Mouse (Mus musculus) limb, embryonic 15.5 days (tissue): Measurements from ENCODE around the gene Ywhae. TPM values are rescaled to one million over a fixed set of nuclear protein-coding genes. Genes with fewer than 3 reads are reported as not detected.

ENCODE experiments used
- ATAC-seq: fragments of 200-750 bp; cut with Nextera tagmentation; 2 replicates; pipeline ENCODE4 v1.8.0; 2017; ENCODE audit warnings: low read depth, moderate TSS enrichment; ENCODE audit not compliant: insufficient number of reproducible peaks, low FRiP score, low TSS enrichment
- H3K27ac ChIP-seq: fragments of 300-500 bp; sonication (generic); 2 replicates; pipeline ENCODE4 v1.5.1; 2015; ENCODE audit warnings: moderate library complexity, mild to moderate bottlenecking, inconsistent platforms
- H3K27me3 ChIP-seq: fragments of 300-500 bp; sonication (generic); 2 replicates; pipeline ENCODE4 v1.6.1; 2015; ENCODE audit warnings: inconsistent platforms
- H3K36me3 ChIP-seq: fragments of 300-500 bp; sonication (generic); 2 replicates; pipeline ENCODE4 v1.6.1; 2015; ENCODE audit warnings: inconsistent platforms
- H3K4me1 ChIP-seq: fragments of 300-500 bp; sonication (generic); 2 replicates; pipeline ENCODE4 v1.6.1; 2015; ENCODE audit warnings: inconsistent platforms
- H3K4me2 ChIP-seq: fragments of 300-500 bp; sonication (generic); 2 replicates; pipeline ENCODE4 v1.6.1; 2015; ENCODE audit warnings: mild to moderate bottlenecking, inconsistent platforms
- H3K4me3 ChIP-seq: fragments of 300-500 bp; sonication (generic); 2 replicates; pipeline ENCODE4 v1.5.1; 2015; ENCODE audit warnings: mild to moderate bottlenecking, inconsistent platforms
- H3K9ac ChIP-seq: fragments of 300-500 bp; sonication (generic); 2 replicates; pipeline ENCODE4 v1.6.1; 2015; ENCODE audit warnings: inconsistent platforms
- H3K9me3 ChIP-seq: fragments of 300-500 bp; sonication (generic); 2 replicates; pipeline ENCODE4 v1.6.1; 2016; ENCODE audit warnings: inconsistent platforms
- WGBS: fragments of 180-500 bp; shearing (Covaris S2); methylation state at CpG from one replicate; pipeline ENCODE4 v1.1.7; 2015; 5-methylcytosine and 5-hydroxymethylcytosine counted together
- polyA plus RNA-seq: library from polyadenylated mRNA; unstranded; fragments of >200 nt; fragmentation: Nextera tagmentation; extraction: Ambion mirVana; gene quantifications from 2 replicates; pipeline ENCODE4 v1.2.1, GENCODE M21; 2015

Gene Ywhae
- polyA plus RNA-seq, 1 experiment from 2014 or later: 700 TPM

- no peak overlapping the region for H3K4me2 ChIP-seq
These were observed 7.5 kb downstream of the Ywhae start for GRCm38 (mm10) chr11:75740204-75740603.

GRCm38 (mm10) chr11:75741615-75742014, 8.9 kb downstream of the Ywhae start:
- Histone ChIP-seq H3K9me3 (no peaks in the 10 kb centered on the region; the same call in 1 of the 2 replicates), H3K27ac (no peak overlapping the region), H3K36me3 (peaks cover 26% of the 10 kb centered on the region; the same call in 1 of the 2 replicates), H3K4me3 (no peak overlapping the region), H3K4me2 (no peak overlapping the region), H3K4me1 (peaks cover 39% of the 10 kb centered on the region), H3K9ac (no peak overlapping the region), H3K27me3 (no peaks in the 10 kb centered on the region)
- WGBS: 42% methylated on average over 3 of the region's 3 CpGs
- ATAC-seq: no peak

More at GRCm38 (mm10) chr11:75740204-75740603, 7.5 kb downstream of the Ywhae start:
- 39% methylated on average over 3 of the region's 3 CpGs for WGBS
- Histone ChIP-seq H3K27ac (no peak overlapping the region), H3K27me3 (no peaks in the 10 kb centered on the region), H3K4me1 (peaks cover 47% of the 10 kb centered on the region), H3K4me3 (no peak overlapping the region), H3K9me3 (no peaks in the 10 kb centered on the region; the same call in 1 of the 2 replicates), H3K9ac (no peak overlapping the region), H3K36me3 (peaks cover 26% of the 10 kb centered on the region; the same call in 1 of the 2 replicates)
- ATAC-seq: no peak

DNA sequence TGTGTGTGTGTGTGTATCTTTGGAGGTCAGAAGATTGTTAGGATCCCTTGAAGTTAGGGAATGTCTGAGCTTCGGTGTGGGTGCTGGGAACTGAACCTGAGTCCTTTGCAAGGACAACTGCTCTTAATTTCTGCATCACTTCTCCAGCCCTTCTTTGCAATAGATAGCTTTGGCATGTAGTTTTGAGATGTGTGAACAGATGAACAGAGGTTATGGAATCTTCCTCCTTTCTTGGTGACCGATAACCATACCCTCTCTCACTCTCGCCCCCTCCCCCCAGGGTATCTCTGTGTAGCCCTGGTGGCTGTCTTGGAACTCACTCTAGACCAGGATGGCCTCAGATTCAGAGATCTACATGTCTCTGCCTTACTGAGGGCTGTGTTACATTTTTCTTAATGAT, 12.1 kb downstream of the Ywhae start:
- Histone ChIP-seq H3K4me1 (peaks cover 22% of the 10 kb centered on the region), H3K27me3 (no peaks in the 10 kb centered on the region), H3K36me3 (peaks cover 18% of the 10 kb centered on the region), H3K4me2 (no peak overlapping the region), H3K27ac (no peak overlapping the region), H3K9ac (no peak overlapping the region), H3K4me3 (no peak overlapping the region), H3K9me3 (no peaks in the 10 kb centered on the region; the same call in 1 of the 2 replicates)
- ATAC-seq: no peak
- WGBS: 97% methylated on average over 3 of the region's 3 CpGs

- no peak overlapping the region for H3K9ac ChIP-seq
- H3K36me3 ChIP-seq: peaks cover 28% of the 10 kb centered on the region
- WGBS: 76% methylated on average over 1 of the region's 1 CpGs
- no peak overlapping the region for H3K4me3 ChIP-seq
- ATAC-seq: no peak
- H3K27me3 ChIP-seq: no peaks in the 10 kb centered on the region
- peaks cover 4% of the 10 kb centered on the region for H3K4me1 ChIP-seq
- no peak overlapping the region for H3K27ac ChIP-seq
- no peaks in the 10 kb centered on the region for H3K9me3 ChIP-seq
- H3K4me2 ChIP-seq: no peak overlapping the region
These were observed 17.9 kb downstream of the Ywhae start for GRCm38 (mm10) chr11:75750537-75750936.

DNA sequence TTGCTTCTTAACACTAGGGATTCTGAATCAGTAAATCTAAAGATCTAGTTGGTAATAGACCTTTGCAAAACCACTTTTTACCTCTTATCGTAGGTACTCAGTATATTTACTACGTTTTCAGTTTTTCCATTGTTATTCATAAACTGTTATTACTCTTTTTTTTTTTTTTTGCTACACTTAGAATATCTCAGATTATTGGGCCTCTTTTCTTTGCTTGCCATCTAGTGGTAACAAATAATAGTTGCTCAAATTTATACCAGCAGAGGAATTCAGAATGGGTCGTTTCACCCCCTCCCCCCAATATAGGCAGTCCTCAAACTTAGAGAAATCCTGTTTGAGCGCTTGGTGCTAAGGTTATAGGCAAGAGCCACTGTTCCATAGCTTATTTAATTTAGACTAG, 18.4 kb downstream of the Ywhae start:
- 61% methylated on average over 4 of the region's 4 CpGs for WGBS
- H3K4me1 ChIP-seq: peaks cover 4% of the 10 kb centered on the region
- no peak for ATAC-seq

GRCm38 (mm10) chr11:75756687-75757086, 24.0 kb downstream of the Ywhae start:
- Histone ChIP-seq H3K27ac (no peak overlapping the region), H3K27me3 (no peaks in the 10 kb centered on the region), H3K4me1 (no peaks in the 10 kb centered on the region), H3K4me3 (no peak overlapping the region), H3K9me3 (no peaks in the 10 kb centered on the region), H3K36me3 (peaks cover 70% of the 10 kb centered on the region), H3K9ac (no peak overlapping the region), H3K4me2 (no peak overlapping the region)
- WGBS: 86% methylated on average over 8 of the region's 8 CpGs
- no peak for ATAC-seq

More for the DNA sequence above, 18.4 kb downstream of the Ywhae start:
- no peak overlapping the region for H3K27ac ChIP-seq
- peaks cover 32% of the 10 kb centered on the region for H3K36me3 ChIP-seq
- H3K27me3 ChIP-seq: no peaks in the 10 kb centered on the region
- no peak overlapping the region for H3K4me3 ChIP-seq
- no peaks in the 10 kb centered on the region for H3K9me3 ChIP-seq
- H3K4me2 ChIP-seq: no peak overlapping the region
- H3K9ac ChIP-seq: no peak overlapping the region

DNA sequence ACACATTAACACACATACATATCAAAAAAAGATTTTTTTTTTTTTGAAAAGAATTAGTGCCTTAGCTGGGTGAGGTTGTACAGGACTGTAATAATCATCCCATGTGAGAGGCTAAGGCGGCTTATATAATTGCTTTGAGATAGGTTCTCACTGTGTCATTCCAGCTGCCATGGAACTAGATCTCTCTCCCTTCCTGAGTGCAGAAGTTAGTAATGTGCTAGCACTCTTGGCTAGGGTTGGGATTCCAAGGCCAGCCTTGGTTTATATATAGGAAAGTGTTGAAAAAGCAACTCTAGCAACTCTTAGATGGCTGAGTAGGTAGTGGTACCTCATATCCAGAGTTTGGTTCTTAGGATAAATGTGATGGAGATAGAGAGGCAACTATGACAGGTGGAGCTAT, 25.9 kb downstream of the Ywhae start:
- peaks cover 71% of the 10 kb centered on the region for H3K36me3 ChIP-seq
- 85% methylated on average over 1 of the region's 1 CpGs for WGBS
- no peak for ATAC-seq

DNA sequence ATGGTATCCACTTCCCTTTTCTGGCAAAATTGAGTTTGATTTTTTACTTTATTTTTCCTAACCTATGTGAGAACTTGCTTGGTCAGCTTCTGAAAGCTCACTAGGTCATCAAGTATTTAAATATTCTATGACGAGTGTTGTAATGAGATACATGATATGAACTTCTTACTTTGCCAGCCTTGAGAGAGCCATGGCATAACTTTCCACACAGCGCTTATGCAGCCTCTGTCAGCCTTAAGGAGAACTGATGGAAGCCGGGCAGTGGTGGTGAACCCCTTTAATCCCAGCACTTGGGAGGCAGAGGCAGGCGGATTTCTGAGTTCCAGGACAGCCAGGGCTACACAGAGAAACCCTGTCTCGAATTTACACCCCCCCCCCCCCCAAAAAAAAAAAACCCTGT, 28.1 kb downstream of the Ywhae start:
- no peak for ATAC-seq
- no peak overlapping the region for H3K27ac ChIP-seq
- H3K4me2 ChIP-seq: no peak overlapping the region
- no peaks in the 10 kb centered on the region for H3K4me1 ChIP-seq
- 90% methylated on average over 5 of the region's 5 CpGs for WGBS
- peaks cover 79% of the 10 kb centered on the region for H3K36me3 ChIP-seq
- H3K4me3 ChIP-seq: no peak overlapping the region
- no peaks in the 10 kb centered on the region for H3K9me3 ChIP-seq
- no peak overlapping the region for H3K9ac ChIP-seq
- no peaks in the 10 kb centered on the region for H3K27me3 ChIP-seq

More for the DNA sequence above, 25.9 kb downstream of the Ywhae start:
- Histone ChIP-seq H3K9me3 (no peaks in the 10 kb centered on the region), H3K27me3 (no peaks in the 10 kb centered on the region), H3K9ac (no peak overlapping the region), H3K4me3 (no peak overlapping the region), H3K4me2 (no peak overlapping the region), H3K27ac (no peak overlapping the region), H3K4me1 (no peaks in the 10 kb centered on the region)

- Histone ChIP-seq H3K9ac (no peak overlapping the region), H3K36me3 (peaks cover 81% of the 10 kb centered on the region), H3K27ac (no peak overlapping the region), H3K4me1 (no peaks in the 10 kb centered on the region), H3K4me2 (no peak overlapping the region), H3K4me3 (no peak overlapping the region), H3K9me3 (no peaks in the 10 kb centered on the region), H3K27me3 (no peaks in the 10 kb centered on the region)
- ATAC-seq: no peak
- WGBS: 68% methylated on average over 2 of the region's 2 CpGs
These were observed 30.0 kb downstream of the Ywhae start for GRCm38 (mm10) chr11:75762708-75763107.

DNA sequence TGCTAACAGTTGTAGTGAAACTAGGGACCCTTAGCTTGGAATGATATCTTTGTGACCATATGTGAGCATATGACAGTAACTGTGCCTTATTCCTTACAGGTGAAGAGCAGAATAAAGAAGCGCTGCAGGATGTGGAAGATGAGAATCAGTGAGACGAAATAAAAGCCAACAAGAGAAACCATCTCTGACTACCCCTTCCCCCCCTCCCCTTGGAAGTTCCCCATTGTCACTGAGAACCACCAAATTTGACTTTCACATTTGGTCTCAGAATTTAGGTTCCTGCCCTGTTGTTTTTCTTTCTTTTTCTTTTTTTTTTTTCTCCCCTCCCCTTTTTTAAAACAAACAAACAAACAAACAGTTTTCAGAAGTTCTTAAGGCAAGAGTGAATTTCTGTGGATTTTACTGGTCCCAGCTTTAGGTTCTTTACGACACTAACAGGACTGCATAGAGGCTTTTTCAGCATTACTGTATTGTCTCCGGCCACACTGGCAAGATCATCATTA, 31.9 kb downstream of the Ywhae start:
- peaks cover 10% of the 10 kb centered on the region; the same call in 1 of the 2 replicates for H3K4me1 ChIP-seq
- no peak overlapping the region for H3K9ac ChIP-seq
- 84% methylated on average over 4 of the region's 4 CpGs for WGBS
- no peaks in the 10 kb centered on the region for H3K9me3 ChIP-seq
- H3K27ac ChIP-seq: no peak overlapping the region
- no peak overlapping the region for H3K4me3 ChIP-seq
- no peak overlapping the region for H3K4me2 ChIP-seq
- no peak for ATAC-seq
- H3K36me3 ChIP-seq: peaks cover 68% of the 10 kb centered on the region
- no peaks in the 10 kb centered on the region for H3K27me3 ChIP-seq

GRCm38 (mm10) chr11:75765161-75765560, 32.5 kb downstream of the Ywhae start:
- peaks cover 62% of the 10 kb centered on the region for H3K36me3 ChIP-seq
- no peak overlapping the region for H3K27ac ChIP-seq
- no peaks in the 10 kb centered on the region for H3K9me3 ChIP-seq
- no peak overlapping the region for H3K9ac ChIP-seq
- H3K4me3 ChIP-seq: no peak overlapping the region
- ATAC-seq: no peak
- H3K27me3 ChIP-seq: no peaks in the 10 kb centered on the region
- 83% methylated on average over 8 of the region's 8 CpGs for WGBS
- H3K4me1 ChIP-seq: peaks cover 11% of the 10 kb centered on the region; the same call in 1 of the 2 replicates
- H3K4me2 ChIP-seq: no peak overlapping the region

DNA sequence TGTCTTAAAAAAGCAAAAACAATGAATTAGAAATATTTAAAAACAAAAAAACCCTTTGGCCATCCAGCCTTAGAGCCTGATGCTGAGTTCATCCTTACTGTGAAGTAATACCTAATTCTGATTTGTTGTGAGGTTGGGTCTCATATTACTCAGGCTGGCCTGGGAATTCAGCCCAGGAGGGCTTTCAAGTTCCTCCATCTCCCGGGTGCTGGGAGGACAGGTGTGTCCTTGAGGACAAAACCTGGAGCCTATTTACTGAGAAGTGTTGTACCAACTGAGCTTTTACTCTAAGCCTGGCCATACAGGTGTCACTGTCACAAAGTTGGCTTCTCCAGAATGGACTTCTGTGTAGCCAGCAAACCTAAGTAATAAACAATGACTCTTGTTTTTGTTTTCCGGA, 34.3 kb downstream of the Ywhae start:
- H3K27ac ChIP-seq: no peak overlapping the region
- H3K9ac ChIP-seq: no peak overlapping the region
- peaks cover 52% of the 10 kb centered on the region for H3K36me3 ChIP-seq
- no peak for ATAC-seq
- H3K27me3 ChIP-seq: no peaks in the 10 kb centered on the region
- 65% methylated on average over 2 of the region's 2 CpGs for WGBS
- peaks cover 11% of the 10 kb centered on the region; the same call in 1 of the 2 replicates for H3K4me1 ChIP-seq
- H3K9me3 ChIP-seq: no peaks in the 10 kb centered on the region
- H3K4me2 ChIP-seq: no peak overlapping the region
- no peak overlapping the region for H3K4me3 ChIP-seq
